Mouse (Mus musculus) lung, postnatal 0 days (tissue): Measurements from ENCODE around the gene Ehmt1.

Experiments used
- CTCF ChIP-seq: IDR thresholded peaks from 2 replicates; pipeline ENCODE4 v1.5.1; 2016; ENCODE audit warnings: antibody characterized with exemption, mild to moderate bottlenecking
- EP300 ChIP-seq: IDR thresholded peaks from 2 replicates; pipeline ENCODE4 v1.6.1; 2016; ENCODE audit warnings: antibody characterized with exemption, mild to moderate bottlenecking, control low read depth

- TF ChIP-seq CTCF (no peak), EP300 (no peak)
Observed at GRCm38 (mm10) chr2:24899292-24899691, 20.1 kb downstream of the Ehmt1 start.
